Mouse (Mus musculus): ENCODE measurements around the gene Lgi4. TPM values are rescaled to one million over a fixed set of nuclear protein-coding genes. Genes with fewer than 3 reads are reported as not detected.

Lgi4 gene
- total RNA-seq, 1 experiment = 0.18 TPM

DNA sequence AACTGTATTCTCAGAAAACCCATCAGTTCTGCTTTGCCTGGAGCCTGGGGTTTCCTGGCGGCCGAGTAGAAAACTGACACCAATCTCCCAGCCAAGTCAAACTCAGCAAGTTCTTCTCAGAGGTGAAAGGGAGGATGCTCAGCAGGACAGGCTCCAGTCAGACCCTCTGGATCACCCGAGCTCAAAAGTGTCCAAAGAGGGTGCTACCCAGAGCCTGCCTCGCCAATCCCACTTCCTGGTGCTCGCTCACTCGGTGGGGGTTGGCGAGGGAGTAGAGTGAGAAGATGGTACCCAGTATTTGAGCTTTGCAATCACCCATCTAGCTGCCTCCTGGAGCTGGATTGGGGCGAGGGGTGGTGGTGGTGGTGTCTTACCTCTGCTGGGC lies 18.1 kb upstream of the Lgi4 start:
- H3K4me1 ChIP-seq (ENCODE audit: control insufficient read depth in 2 of 2, insufficient read depth in 2 of 2, low read length in 2 of 2, poor library complexity in 1 of 2) = peaks cover 0 to 9% of the 10 kb centered on the region in 2 experiments; a peak in 1 of 4 replicates
- in situ Hi-C loops (cut with MboI; ENCODE audit: low sequenced_read_pairs in 2 of 2, unreplicated experiment in 2 of 2) = no loop called here
- no peak for DNase-seq (ENCODE audit: low read depth, low spot score)
- H3K9me3 ChIP-seq (ENCODE audit: control insufficient read depth, insufficient read depth, low read depth, low read length) = no peaks in the 10 kb centered on the region
- H3K27ac ChIP-seq (ENCODE audit: insufficient read depth, low read depth, low read length, poor library complexity, severe bottlenecking) = no peak overlapping the region
- H3K9ac ChIP-seq (ENCODE audit: insufficient read depth, low read depth, low read length, poor library complexity, severe bottlenecking) = no peak overlapping the region
- no peaks in the 10 kb centered on the region for H3K36me3 ChIP-seq (ENCODE audit: control insufficient read depth, insufficient read depth, low read length, poor library complexity, severe bottlenecking)
- no peak overlapping the region for H3K4me3 ChIP-seq (ENCODE audit: insufficient read depth in 1 of 2, low read depth in 1 of 2, low read length in 2 of 2, poor library complexity in 1 of 2, severe bottlenecking in 1 of 2)
- TF ChIP-seq MAFK (IDR thresholded peaks at IDR 0.05; ENCODE audit: insufficient read depth, low read depth, low read length) (no peak), HCFC1 (IDR thresholded peaks at IDR 0.05; ENCODE audit: borderline replicate concordance, insufficient read depth, low read length) (no peak), CHD2 (IDR thresholded peaks at IDR 0.05; ENCODE audit: low read depth, low read length) (no peak), ZNF384 (IDR thresholded peaks at IDR 0.05; ENCODE audit: low read depth, low read length) (no peak), ZC3H11A (IDR thresholded peaks at IDR 0.05; ENCODE audit: borderline replicate concordance, low read depth, low read length) (no peak)

DNA sequence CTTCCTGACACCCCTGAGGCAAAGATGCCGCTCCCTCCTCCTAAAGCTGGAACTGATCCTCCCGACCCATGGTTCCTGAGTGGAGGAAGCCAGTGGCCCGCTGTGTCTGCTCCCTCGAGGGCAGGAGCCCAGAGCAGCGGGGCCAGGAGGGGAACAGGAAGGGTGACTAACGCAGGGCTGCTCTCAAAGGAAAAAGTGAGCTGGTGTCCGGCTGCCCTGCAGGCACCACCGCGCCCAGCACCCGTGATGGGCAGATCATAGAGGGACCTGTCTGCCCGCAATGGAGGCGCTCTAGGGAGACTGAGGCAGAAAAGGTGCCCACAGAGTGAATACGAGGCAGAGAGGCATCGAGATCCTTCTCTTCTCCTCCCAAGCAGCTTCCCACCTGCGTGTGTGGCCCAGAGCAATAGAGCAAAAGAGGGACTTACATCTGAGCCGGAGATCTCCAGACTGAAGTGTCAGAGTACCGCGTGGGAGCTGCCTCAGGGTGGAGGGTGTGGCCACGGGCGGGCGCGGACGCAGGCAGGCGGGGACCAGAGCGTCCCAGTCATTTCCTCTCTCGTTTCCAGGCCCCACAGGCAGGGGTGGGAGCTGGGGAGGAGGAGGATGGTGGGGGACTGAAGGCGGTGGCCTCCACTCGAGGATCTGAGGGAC lies 17.4 kb upstream of the Lgi4 start:
- Histone ChIP-seq H3K36me3 (ENCODE audit: control insufficient read depth, insufficient read depth, low read length, poor library complexity, severe bottlenecking) (no peaks in the 10 kb centered on the region), H3K9me3 (ENCODE audit: control insufficient read depth, insufficient read depth, low read depth, low read length) (no peaks in the 10 kb centered on the region), H3K4me3 (ENCODE audit: insufficient read depth in 1 of 2, low read depth in 1 of 2, low read length in 2 of 2, poor library complexity in 1 of 2, severe bottlenecking in 1 of 2) (peak overlapping the region in 1 of 2 experiments; percentile 33; a peak in 1 of 4 replicates), H3K9ac (ENCODE audit: insufficient read depth, low read depth, low read length, poor library complexity, severe bottlenecking) (no peak overlapping the region), H3K4me1 (ENCODE audit: control insufficient read depth in 2 of 2, insufficient read depth in 2 of 2, low read length in 2 of 2, poor library complexity in 1 of 2) (peaks cover 0 to 8% of the 10 kb centered on the region in 2 experiments; a peak in 1 of 4 replicates), H3K27ac (ENCODE audit: insufficient read depth, low read depth, low read length, poor library complexity, severe bottlenecking) (no peak overlapping the region)
- TF ChIP-seq ZC3H11A (IDR thresholded peaks at IDR 0.05; ENCODE audit: borderline replicate concordance, low read depth, low read length) (no peak), MAFK (IDR thresholded peaks at IDR 0.05; ENCODE audit: insufficient read depth, low read depth, low read length) (no peak), HCFC1 (IDR thresholded peaks at IDR 0.05; ENCODE audit: borderline replicate concordance, insufficient read depth, low read length) (no peak), ZNF384 (IDR thresholded peaks at IDR 0.05; ENCODE audit: low read depth, low read length) (no peak), CHD2 (IDR thresholded peaks at IDR 0.05; ENCODE audit: low read depth, low read length) (no peak)
- in situ Hi-C loops (cut with MboI; ENCODE audit: low sequenced_read_pairs in 2 of 2, unreplicated experiment in 2 of 2) = no loop called here
- DNase-seq (ENCODE audit: low read depth, low spot score) = no peak

DNA sequence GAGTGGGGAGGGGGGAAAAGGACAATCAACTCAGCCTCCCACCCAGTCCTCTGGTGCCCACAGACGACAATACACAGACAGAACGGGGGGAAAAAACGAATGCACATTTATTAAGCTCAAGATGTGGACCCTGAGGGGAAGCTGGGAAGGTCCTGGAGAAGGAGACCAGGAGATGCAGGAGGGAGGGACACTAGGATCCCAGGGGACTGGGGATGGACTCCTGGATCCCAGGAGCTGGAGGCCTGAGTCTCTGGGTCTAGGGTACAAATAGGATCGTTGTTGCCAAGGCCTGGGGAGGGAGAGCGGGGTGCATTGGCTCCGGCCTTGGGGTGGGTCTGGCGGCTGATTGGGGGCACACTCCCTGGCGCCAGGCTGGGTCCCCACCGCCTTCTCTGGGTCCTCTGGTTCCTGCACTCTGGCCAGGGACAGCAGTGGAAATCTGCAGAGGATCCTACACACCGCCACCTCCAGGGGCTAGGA lies 16.7 kb upstream of the Lgi4 start, which contains the start of gene Fxyd5:
Gene Fxyd5, minus strand, starts transcription at position 51 of the 480 bp plus-strand sequence.
- TF ChIP-seq MAFK (IDR thresholded peaks at IDR 0.05; ENCODE audit: insufficient read depth, low read depth, low read length) (no peak), HCFC1 (IDR thresholded peaks at IDR 0.05; ENCODE audit: borderline replicate concordance, insufficient read depth, low read length) (no peak), ZNF384 (IDR thresholded peaks at IDR 0.05; ENCODE audit: low read depth, low read length) (no peak), CHD2 (IDR thresholded peaks at IDR 0.05; ENCODE audit: low read depth, low read length) (no peak), ZC3H11A (IDR thresholded peaks at IDR 0.05; ENCODE audit: borderline replicate concordance, low read depth, low read length) (no peak)
- no peak within 1 kb of the TSS for H3K27ac ChIP-seq (ENCODE audit: insufficient read depth, low read depth, low read length, poor library complexity, severe bottlenecking)
- DNase-seq (ENCODE audit: low read depth, low spot score) = no peak
- H3K4me3 ChIP-seq (ENCODE audit: insufficient read depth in 1 of 2, low read depth in 1 of 2, low read length in 2 of 2, poor library complexity in 1 of 2, severe bottlenecking in 1 of 2) = peak within 1 kb of the TSS in 1 of 2 experiments; percentile 33; a peak in 1 of 4 replicates
- no peaks in the 10 kb centered on the region for H3K9me3 ChIP-seq (ENCODE audit: control insufficient read depth, insufficient read depth, low read depth, low read length)
- no peaks in the 10 kb centered on the region for H3K36me3 ChIP-seq (ENCODE audit: control insufficient read depth, insufficient read depth, low read length, poor library complexity, severe bottlenecking)
- H3K9ac ChIP-seq (ENCODE audit: insufficient read depth, low read depth, low read length, poor library complexity, severe bottlenecking) = no peak within 1 kb of the TSS
- peaks cover 0 to 7% of the 10 kb centered on the region in 2 experiments; a peak in 1 of 4 replicates for H3K4me1 ChIP-seq (ENCODE audit: control insufficient read depth in 2 of 2, insufficient read depth in 2 of 2, low read length in 2 of 2, poor library complexity in 1 of 2)
- in situ Hi-C loops (cut with MboI; ENCODE audit: low sequenced_read_pairs in 2 of 2, unreplicated experiment in 2 of 2) = no loop called here

DNA sequence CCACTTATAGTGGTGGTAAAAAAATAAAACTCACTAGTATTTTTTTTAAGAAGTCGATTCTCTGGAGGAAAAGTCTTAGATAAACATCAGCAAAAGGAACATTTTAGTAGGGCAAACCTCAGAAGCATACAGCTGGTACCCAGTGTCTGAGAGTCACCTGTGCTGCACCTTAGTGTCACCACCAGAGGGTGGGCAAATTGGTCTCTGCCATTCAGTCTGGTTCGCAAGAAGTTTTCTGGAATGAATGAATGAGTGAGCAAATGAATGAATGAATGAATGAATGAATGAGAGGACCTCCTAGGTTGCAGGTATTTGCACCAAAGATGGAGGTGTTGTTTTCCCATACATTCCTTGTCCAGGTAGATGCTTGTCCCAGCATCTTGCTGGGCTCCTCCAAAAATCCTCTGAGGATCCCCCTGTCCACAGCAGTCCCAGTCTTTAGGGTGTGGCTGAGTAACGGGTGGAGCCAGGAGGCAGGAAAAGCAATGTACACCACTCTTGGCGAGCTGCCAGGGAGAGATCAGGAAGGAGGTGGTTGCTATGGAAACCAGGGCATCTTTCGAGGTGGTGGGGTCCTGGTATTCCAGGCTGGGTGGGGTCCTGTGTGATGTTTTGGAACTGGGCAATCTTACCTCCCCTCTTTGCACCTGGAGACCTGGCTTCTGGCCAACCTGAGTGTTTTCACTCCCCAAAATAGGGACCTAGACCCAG lies 9.9 kb upstream of the Lgi4 start:
- in situ Hi-C loops (cut with MboI; ENCODE audit: low sequenced_read_pairs in 2 of 2, unreplicated experiment in 2 of 2) = no loop called here
- Histone ChIP-seq H3K9ac (ENCODE audit: insufficient read depth, low read depth, low read length, poor library complexity, severe bottlenecking) (no peak overlapping the region), H3K4me3 (ENCODE audit: insufficient read depth in 1 of 2, low read depth in 1 of 2, low read length in 2 of 2, poor library complexity in 1 of 2, severe bottlenecking in 1 of 2) (no peak overlapping the region), H3K27ac (ENCODE audit: insufficient read depth, low read depth, low read length, poor library complexity, severe bottlenecking) (no peak overlapping the region), H3K9me3 (ENCODE audit: control insufficient read depth, insufficient read depth, low read depth, low read length) (no peaks in the 10 kb centered on the region), H3K36me3 (ENCODE audit: control insufficient read depth, insufficient read depth, low read length, poor library complexity, severe bottlenecking) (no peaks in the 10 kb centered on the region), H3K4me1 (ENCODE audit: control insufficient read depth in 2 of 2, insufficient read depth in 2 of 2, low read length in 2 of 2, poor library complexity in 1 of 2) (peaks cover 0 to 6% of the 10 kb centered on the region in 2 experiments; a peak in 1 of 4 replicates)
- no peak for DNase-seq (ENCODE audit: low read depth, low spot score)
- TF ChIP-seq ZNF384 (IDR thresholded peaks at IDR 0.05; ENCODE audit: low read depth, low read length) (no peak), HCFC1 (IDR thresholded peaks at IDR 0.05; ENCODE audit: borderline replicate concordance, insufficient read depth, low read length) (no peak), ZC3H11A (IDR thresholded peaks at IDR 0.05; ENCODE audit: borderline replicate concordance, low read depth, low read length) (no peak), MAFK (IDR thresholded peaks at IDR 0.05; ENCODE audit: insufficient read depth, low read depth, low read length) (no peak), CHD2 (IDR thresholded peaks at IDR 0.05; ENCODE audit: low read depth, low read length) (no peak)
